Mouse (Mus musculus): ENCODE measurements around the gene Rrnad1.

The Rrnad1 gene

DNA sequence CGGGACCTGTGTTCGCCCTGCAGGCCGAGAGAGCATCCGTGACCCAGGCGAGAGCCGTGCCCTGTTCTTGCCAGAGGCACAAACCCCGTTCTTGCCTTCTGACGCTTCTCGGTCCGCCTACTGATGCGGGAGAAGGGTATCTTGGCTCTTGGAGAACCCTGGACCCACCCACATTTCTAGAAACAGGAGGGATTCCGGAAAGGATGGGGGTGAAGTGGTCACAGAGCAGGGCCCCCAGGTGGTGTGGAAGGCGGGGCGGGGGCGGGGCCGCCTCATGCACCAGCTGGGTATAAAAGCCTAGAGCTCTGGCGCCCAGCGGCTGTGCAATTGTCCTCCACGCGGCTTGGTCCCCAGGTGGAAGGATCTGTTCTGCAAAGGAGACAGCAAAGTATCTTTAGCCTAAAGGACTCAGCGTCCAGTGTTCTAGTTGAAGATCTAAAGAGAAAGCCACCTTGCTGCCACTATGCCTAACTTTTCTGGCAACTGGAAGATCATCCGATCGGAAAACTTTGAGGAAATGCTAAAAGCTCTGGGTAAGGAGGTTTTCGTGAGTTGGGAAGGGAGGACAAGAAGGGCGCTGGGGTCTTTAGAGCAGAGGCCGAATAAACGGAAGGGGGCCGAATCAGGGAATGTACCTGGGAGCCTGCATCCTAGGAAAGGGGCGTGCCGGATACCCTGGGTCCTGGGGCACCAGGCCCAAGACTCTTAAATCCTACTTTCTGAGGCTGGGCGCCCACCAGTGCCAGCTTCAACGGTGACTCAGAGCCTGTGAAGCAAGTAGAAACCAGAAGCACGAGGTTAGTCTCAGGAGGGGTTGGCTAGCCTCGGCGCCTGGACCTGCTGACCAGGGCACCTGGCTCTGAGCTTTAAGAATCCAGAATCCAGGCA lies 18.1 kb upstream of the Rrnad1 start, which contains the start of gene Crabp2:
Gene Crabp2 (plus strand): TSS at position 289 of the 888 bp plus-strand sequence.
- DNase-seq = no peak

DNA sequence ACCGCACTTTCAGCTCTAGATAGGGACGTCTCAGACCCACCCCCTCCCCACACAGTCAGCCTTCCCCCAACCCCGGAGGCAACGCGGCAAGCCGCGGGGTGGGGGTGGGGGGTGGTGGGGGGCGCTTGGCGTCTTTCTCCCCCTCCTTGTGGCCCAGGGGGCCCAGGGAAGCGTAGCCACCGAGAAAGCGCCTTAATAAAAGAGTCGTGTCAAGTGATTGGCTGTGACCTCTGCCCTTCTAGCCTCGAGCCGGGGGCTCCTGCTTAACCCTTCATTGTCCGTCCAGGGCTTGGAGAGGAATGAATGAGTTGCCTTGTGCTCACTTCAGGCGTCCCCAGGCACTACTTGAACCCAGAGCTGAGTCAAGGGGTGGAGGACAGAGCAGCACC lies 17.3 kb upstream of the Rrnad1 start:
- DNase-seq = no peak

DNA sequence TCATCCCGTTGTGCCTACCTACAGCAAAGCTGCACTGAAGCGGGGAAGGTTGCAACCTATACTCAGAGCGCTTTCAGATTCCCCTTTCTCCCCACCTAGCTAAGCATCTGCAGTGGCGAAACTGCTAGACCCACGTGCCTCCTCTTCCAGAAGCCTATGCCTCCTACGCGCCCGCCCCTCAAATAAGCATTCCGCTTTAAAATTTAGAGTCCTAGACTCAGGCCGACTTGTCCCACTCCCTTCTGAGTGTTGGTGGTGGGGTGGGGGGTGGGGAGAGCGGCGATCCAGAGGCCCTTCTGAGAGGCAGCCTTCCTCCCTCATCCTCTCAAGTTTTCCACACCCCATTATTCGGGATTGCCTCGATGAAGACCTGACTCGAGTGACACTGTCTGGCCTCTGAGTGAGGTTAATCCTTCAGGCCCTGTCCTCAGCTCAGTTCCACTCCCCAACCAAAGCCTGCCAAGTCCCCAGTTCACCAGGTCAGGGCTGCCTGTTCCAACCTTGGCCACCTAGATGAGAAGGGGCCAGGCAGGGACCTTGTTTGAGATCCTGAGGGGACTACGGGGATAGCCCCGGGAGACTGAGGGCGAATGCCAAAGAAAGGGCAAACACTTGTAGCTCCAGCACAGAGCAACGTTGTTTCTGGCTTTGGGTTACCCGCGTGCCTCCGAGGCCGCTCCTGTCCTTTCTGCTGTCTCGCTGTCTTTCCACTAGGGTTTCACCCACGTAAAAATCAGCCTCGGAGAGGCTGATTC lies 16.7 kb upstream of the Rrnad1 start:
- DNase-seq = no peak

DNA sequence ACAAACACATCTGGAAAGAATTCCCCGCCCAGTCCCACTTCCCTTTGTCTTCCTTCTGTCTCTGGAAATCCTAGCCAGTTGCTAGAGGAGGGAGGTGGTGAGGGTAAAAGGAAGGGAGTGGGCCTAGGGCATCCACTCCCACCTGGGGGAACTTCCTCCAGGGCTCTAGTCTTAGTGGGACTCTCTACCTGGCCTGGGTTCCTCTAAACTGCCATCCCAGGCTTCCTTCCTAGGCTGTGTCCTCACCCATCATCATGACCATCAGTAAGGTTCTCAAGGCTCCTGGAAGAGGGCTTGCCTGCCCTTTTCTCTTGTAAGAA lies 16.0 kb upstream of the Rrnad1 start:
- no peak for DNase-seq

DNA sequence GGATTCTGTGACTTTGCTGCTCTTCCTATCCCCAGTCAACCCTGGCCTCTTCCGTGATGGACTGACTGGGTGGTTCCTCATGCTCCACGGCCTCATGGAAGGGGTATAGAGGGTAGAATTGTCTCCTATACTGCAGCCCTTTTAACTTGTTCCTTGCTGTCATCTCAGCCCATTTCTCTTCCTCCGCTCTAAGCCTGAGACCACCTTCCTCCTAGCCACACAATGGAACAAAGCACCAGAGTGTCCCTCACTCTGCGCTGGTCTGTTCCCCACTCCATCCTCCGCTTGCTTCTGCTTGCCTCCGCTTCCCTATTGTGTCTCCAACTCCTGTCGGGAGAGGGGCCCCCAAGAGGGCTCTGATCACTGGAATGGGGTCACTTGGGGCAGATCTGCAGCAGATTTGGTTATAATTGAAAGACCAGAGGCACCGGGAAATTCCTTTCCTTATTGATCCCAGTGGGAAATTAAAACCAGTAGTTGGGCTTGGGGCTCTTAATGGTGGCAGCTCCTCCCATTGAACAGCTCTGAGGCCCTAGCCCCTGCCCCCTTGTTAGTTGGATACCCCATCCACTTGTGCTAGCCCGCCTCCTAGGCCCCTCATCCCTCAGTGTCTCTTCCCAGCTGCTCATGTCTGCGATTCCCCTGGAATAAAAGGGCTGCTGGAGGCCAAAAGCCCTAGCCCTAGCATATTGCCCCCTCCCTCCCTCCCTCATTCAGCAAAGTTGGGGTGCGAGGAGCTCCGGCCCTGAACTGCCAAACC lies 15.4 kb upstream of the Rrnad1 start:
- DNase-seq = no peak

DNA sequence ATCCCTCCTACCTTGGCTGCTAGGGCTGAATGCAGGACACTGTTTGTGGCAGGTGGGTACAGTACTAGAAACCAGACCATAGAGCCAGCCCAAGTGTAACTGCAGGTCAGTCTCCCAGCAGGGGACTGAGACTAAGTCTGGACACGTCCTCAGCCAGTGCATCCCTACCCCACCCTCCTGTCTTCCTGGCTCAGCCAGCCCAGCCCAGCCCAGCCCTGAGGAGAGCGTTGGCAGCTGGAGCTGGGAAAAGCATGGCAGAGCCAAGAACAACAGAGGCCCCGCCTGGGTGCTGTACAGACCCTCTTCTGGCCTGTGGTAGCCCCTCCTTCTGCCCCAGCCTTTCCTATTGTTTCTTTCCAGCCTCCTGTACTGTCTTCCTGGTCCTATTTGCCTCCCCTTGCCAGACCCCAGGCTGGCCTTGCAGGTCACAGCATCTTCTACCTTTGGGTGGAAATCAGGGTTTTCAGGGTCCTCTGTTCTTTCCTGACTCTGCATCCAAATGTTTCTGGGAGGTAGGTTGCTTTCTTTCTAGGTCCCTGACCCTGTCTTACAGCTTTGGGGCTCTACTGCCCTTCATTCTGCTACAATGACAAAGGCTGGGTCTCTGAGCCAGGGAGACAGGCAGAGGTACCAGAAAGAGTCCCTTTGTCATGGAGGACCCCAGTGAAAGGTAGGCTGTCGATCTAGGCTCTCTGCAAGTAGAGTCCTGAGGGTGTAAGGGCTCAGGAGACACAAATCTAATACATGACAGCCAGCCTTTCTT lies 14.5 kb upstream of the Rrnad1 start:
- DNase-seq = no peak

DNA sequence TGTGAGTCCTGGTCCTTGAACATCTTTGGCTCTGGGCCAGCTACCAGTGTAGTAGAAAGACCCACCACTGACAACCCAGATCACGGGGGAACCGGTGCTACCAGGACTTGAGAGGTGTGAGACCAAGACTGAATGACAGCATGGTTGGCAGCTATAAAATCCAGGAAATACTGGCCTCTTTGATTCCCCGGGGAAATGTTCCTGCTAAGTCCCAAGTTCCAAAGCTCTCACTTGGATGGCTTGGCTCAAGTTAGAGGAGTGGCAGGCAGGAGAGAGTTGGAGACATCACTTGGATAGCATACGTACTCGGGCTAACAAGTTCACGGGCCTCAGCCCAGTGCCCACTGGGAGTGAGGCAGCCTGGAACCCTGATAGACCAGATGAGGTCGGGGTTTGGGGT lies 13.1 kb upstream of the Rrnad1 start:
- no peak for DNase-seq

DNA sequence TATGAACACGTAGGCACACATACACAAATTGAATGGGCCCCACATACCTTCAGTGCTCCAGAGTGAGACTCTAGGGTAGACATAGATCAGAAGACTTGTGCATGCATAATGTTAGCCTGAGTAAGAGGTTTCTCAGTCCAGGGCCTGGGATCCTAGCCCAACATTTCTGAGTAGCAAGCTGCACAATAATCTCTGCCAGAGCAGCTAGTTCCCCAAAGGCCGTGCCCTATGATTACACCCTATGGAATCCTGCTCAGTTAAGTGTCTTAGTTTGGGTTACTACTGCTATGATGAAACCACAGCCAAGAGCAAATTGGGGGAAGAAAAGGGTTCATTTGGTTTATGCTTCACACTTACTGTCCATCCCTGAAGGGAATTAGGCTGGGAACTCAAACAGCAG lies 12.0 kb upstream of the Rrnad1 start:
- DNase-seq = no peak

DNA sequence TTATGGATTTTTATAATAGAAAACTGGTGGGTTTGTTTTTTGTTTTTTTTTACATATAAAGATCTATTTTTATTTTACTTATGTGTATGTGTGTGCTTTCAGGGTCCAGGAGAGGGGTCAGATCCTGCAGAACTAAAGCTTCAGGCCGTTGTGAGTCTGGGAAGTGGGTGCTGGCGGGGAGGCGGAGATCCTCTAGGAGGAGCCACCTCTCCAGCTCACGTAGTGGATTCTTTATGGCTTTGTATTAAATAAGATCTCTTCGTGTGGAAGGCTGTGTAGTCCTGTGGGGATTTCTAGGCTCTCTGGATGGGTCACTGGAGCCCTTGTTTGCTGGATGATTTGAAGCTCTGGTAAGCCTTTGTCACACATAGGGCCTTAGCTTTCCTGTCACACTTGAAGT lies 10.1 kb upstream of the Rrnad1 start:
- DNase-seq = no peak

DNA sequence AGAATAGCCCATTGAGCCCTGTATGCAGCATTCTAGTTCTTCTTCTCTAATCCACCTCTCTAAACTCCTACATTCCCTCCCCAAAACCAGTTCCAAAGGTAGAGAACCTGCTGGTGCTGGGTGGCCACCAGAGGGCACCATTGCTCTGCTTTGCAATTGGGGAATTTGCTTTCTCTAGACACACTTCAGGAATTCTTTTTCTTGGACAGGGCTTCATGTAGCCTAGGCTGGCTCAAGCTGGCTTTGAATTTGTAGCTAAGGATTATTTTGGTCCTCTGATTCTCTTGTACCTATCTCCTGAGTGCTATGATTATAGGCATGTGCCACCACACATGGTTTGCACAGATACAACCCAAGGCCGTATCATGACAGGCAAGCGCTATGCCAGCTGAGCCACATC lies 5.3 kb upstream of the Rrnad1 start:
- peak; percentile 93 to 97 for DNase-seq

DNA sequence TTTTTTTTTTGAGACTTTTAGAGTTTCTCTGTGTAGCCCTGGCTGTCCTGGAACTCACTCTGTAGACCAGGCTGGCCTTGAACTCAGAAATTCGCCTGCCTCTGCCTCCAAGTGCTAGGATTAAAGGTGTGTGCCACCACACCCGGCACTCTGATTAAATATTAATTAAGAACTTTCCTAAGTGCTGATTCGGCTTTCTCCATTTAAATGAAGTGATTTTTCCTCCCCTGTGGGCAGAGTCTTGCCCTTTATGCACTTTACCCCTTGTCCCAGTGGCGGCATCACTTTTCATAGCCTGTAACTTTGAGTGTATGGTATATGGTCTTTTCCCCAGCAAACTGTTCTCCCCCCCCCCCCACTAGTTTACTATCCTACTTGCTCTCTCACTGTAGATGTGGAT lies 4.7 kb upstream of the Rrnad1 start:
- no peak for DNase-seq

DNA sequence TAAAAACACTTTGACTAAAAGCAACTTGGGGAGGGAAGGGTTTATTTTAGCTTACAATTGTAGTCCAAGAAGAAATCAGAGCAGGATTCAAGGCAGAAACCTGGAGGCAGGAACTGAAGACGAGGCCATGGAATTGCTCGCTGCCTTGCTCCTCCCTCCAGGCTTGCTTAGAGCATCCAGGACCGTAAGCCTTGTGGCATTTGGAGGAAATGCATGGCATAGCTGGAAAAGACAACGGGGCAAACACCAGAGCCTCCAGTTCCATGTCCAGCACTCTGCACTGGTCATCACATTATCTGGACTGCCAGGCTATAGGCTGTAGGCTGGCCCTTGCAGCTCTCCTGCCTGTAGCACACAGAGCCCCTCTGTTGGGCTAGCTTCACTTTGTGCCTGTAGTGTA lies 4.0 kb upstream of the Rrnad1 start:
- DNase-seq = no peak

DNA sequence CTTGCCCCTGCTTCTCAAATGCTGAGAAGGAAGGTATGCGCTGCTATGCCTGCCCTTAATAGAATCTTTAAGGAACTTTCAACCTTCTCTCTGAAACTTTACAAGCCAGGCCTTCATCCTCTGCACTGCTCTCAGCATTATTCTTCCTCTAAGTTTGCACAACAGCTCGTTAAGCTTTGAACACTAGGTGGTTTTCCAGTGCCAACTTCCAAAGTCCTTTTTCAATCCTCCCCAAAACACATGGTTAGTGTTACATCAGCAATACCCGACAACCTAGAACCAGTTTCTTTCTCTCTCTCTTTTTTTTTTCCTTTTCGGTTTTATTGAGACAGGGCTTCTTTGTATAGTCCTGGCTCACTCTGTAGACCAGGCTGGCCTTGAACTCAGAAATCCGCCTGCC lies 3.5 kb upstream of the Rrnad1 start:
- DNase-seq = no peak

DNA sequence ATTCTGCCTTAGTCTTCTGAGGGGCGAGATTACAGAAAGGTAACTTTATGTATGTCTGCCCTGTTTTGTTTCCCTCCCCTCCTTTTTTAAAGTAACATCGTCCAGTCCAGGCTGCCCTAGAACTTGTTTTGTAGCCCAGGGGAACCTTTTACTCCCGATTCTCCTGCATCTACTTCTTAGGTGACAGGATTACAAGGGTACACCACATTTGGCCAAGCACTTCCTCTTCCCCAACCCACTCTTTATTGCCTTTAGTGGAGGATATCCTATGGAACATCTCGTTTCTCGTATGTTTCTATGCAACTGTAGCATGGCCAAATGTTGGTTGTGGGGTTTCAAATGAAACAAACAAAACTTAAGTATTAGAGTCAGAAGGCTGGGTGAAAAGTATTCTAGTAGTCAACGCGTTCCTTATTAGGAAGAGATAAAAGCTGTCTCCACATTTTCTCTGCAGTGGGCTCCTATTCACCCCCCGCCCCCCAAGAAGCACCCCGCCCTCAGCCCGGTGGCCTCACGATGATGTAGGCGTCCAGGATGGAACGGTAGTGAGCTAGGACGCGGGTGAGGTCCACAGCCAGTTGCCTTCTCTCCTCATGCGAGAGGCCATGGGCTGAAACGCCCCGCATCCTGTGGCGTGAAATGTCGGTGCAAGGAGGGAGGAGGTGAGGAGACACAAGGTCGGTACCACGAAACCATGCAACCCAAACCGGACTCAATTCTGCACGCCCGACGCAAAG lies 1.0 kb downstream of the Rrnad1 start:
- DNase-seq = no peak

DNA sequence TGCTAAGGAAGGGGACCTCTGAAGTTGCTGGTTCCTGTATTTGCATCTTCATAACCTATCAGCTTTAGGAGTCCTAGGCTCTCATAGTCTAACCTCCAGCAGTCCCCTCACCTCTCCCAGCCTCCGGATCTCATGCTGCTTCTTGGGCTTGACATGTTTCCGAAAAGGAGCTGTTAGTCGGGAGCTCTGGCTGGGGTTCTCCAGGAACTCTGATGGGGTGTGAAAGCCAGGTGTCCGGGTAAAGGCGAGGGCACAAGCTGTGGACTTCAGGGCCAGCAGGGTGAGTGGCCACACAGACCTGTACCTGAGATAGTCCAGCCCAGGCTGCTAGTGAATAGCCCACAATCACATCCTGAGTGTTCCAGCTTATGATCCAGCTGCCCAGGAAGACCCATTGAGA lies 3.1 kb downstream of the Rrnad1 start:
- DNase-seq = no peak

DNA sequence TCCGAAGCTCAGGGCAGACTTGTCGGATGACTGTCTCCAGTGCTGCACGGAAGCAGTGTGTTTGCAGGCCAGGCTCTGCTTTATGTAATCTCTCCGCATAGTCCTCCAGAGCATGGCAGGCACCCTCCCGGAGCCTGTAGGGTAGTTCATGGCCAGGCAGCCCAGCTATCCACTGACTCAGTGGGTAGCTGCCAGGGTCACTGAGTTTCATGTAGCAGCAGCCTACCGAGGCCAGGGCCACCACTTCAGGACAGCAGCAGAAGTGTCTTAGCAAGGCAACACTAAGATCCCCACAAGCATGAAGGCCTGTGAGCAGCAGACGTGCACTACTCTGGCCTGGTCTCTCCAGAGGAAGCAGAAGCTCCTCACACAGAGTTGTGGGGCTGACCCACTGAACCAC lies 5.5 kb downstream of the Rrnad1 start:
- DNase-seq = no peak

DNA sequence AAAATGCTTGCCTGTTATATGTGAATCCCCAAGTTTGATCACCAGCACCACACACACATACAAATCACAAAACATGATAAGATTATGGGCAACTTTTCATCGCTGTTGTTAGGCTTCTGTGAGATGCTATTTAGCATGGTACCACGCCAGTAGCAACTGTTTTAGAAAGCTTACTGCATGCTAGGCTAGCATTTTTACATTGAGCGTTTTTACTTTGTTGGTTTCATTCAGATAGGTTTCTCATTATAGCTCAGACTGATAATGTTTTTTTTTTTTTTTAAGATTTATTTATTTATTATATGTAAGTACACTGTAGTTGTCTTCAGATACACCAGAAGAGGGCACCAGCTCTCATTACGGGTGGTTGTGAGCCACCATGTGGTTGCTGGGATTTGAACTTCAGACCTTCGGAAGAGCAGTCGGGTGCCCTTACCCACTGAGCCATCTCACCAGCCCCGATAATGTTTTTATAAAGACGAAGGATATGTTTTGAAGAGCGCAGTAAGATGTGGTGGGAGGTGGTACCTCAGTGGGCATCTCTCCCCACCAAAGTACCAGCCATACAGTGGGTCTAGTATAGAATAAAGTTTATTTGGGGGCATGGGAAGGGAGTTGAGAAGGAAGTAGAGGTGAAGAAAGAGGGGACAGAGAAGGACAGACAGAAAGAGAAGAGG lies 10.1 kb downstream of the Rrnad1 start:
- DNase-seq = no peak

DNA sequence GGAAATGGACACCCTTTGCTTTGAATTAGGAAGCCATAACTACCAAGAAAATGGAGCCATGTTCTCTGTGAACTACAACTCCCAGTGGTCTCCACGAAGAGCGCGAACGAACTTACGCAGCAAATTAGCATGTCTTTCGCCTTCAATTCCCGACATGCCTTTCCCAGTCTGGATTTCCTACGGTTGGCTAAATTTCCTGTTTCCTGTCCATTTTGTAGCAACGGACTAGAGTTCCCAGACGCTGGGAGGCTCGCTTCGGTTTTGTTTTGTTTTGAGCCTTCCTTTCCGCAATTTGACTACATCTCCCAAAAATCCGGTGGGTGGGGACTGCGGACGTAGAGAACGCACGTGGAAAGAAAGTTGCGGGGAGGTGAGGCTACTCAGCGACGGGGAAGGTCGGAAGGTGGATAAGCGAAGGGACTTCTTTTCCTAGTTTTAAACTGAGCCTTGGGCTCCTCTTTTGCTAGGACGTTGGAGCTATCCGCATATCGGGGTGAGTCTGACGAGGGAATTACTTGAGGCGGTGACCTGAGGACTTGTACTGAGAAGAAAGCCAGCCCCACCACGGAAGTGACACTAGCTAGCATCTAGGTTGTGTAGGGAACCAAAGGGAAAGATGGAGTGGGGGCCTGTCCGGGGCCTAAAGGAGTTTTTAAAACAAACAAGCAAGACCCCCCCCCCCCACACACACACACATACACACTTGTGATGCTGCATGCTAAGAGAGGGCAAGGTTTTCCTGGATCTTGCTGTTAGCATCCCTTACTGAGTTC lies 11.0 kb downstream of the Rrnad1 start, which contains the start of gene Mrpl24:
Gene Mrpl24 (plus strand): TSS at position 171 of the 773 bp plus-strand sequence.
- peak; percentile 81 to 86 for DNase-seq

DNA sequence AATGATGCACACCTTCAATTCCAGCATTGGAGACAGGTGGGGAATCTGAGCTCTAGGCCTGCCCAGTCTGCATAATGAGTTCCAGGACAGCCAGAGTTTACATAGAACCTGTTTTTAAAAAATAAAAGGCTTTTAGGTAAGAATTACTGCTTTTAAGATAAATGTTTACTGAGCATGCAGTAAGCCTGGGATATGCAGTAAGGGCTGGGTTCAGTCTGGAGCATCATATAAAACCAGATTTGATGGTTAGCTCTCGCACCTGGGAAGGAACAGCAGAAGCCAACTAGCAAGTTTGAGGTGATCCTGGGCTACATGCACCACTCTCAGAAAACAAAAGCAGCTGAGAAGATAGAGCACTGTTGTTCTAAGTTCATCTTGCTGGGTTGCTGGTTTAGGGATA lies 12.0 kb downstream of the Rrnad1 start:
- no peak for DNase-seq

DNA sequence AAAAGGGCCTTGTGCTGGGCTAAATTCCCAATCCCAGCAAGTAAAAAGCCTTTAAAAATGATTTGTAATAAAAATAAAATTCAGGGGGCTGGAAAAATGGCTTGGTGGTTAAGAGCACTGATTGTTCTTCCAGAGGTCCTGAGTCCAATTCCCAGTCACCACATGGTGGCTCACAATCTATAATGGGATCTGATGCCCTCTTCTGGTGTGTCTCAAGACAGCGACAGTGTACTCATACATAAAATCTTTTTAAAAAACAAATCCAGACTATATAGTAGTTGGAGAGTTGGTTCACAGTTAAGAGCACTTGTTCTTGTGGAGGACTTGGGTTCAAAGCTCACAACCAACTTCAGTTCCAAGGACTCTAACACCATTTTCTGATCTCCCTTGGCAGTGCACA lies 13.5 kb downstream of the Rrnad1 start:
- no peak for DNase-seq

DNA sequence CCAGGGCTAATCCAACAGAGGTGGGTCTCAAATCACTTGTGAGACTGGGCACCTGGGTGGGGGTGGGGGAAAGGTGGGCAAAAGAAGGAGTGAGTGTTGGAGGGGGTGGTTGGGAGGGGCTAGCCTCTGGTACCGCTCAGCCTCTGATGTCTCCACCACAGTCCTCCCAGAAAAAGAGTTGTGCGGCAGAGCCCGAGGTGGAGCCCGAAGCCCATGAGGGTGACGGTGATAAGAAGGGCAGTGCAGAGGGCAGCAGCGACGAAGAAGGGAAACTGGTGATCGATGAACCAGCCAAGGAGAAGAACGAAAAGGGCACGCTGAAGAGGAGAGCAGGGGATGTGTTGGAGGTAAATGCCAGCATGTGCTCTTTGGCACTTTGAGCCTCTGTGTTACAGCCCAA lies 16.6 kb downstream of the Rrnad1 start:
- DNase-seq = no peak

All from cerebellum, postnatal 14 days (tissue).